Mouse (Mus musculus) yolk sac, embryonic 10.5 days (tissue): ENCODE measurements around the gene Btbd35f4.
"Not testable (repeated sequence)": the region's sequence is repeated elsewhere in the genome, so short reads cannot be mapped to it uniquely, and the experiment has no call there.

Source experiments
- DNase-seq: peaks from one replicate; pipeline ENCODE4 v3.0.0-alpha.2; 2017; ENCODE audit warnings: low spot score

Gene Btbd35f4

GRCm38 (mm10) chrX:4800196-4800595 lies at the start of gene Btbd35f4:
Gene Btbd35f4, plus strand, starts transcription at chrX:4800496.
- not testable (repeated sequence) for DNase-seq

GRCm38 (mm10) chrX:4840016-4840415 lies 39.7 kb downstream of the Btbd35f4 start:
- not testable (repeated sequence) for DNase-seq
